Mouse (Mus musculus): ENCODE results near the gene Agtr1a. TPM values are rescaled to one million over a fixed set of nuclear protein-coding genes. Genes with fewer than 3 reads are reported as not detected.

Gene Agtr1a
- total and polyA plus RNA-seq, 2 experiments from 2014 or later: 0.94 to 1.8 TPM

DNA sequence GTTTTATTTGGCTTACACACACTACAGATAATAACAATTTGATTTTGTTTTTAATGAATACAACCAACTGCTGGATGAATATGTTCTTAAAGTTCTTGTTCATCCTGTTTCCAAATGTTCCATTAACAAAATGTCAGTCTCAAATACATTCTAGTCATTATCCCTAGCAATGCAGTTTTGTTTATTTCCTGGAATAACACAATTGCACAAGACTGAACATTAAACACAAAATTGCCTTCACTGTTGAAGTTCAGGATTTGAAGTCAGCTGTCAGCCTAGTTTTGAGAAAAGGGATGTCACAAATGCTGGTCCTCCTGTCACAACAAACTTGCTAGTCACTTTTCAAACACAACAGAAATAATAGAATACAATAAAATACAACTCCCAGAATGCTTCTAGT, 12.1 kb downstream of the Agtr1a start:
- H3K9ac ChIP-seq: no peak overlapping the region
- no peaks in the 10 kb centered on the region for H3K4me1 ChIP-seq (ENCODE audit: insufficient read depth)
- H3K4me3 ChIP-seq (ENCODE audit: low read depth, low read length): no peak overlapping the region
- DNase-seq (no peak), ATAC-seq (no peak)
- H3K9me3 ChIP-seq (ENCODE audit: low read length): no peaks in the 10 kb centered on the region
- no peaks in the 10 kb centered on the region for H3K27me3 ChIP-seq (ENCODE audit: insufficient read depth, low read length)
- no peaks in the 10 kb centered on the region for H3K36me3 ChIP-seq (ENCODE audit: insufficient read depth)
- H3K4me2 ChIP-seq (ENCODE audit: low read depth): no peak overlapping the region
- no peak overlapping the region for H3K27ac ChIP-seq (ENCODE audit: low read depth, low read length)
- no peak for TF ChIP-seq CTCF (IDR thresholded peaks at IDR 0.05; ENCODE audit: low read depth)

DNA sequence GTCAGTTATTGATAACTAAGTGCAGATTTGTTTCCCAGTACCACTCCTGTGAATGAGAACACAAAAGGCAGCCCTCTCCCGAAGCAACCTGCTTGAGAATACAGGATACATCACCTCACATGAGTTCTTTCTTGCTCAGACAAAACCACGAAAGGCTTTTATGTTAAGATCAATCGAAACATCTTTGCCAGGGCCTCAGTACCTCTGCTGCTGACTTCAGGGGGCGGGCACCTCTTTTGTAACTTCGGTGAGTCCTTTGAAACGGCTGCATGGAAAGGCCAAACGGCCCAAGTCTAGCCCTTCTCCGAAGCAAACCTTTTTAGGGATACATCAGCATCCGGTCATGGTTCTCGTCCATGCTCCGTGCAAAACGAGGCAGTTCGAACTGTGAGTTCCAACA, 15.7 kb downstream of the Agtr1a start:
- WGBS: 37% methylated on average over 13 of the region's 13 CpGs
- no peak overlapping the region for H3K4me2 ChIP-seq (ENCODE audit: low read depth)

DNA sequence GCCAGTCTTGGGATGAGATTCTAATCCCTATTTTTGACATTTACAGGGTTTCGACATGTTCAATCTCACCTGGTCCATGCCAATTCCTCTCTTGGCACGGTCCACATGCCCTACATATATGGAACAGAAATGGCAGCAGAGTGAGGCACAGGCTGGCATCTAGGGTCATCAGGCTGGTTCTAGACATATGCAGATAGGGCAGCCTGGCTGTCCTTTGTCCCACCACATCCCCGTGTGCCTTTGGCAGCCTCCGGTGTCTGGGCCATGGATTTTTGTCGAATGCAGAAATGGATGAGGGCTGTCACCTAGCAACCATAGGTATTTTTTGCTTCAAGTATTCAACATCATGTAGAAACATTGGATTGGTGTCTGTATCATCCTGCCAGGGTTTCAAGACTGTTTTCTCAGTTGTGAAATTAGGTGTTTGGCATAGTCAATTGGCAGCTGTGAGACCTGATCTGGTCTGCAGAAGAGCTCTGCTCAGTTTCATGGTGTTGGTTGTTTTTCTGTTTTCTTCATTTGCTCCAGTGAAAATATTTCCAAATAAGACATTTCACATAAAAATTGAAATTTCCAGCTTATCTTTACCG, 18.8 kb downstream of the Agtr1a start:
- Histone ChIP-seq H3K4me1 (ENCODE audit: insufficient read depth) (no peaks in the 10 kb centered on the region), H3K27me3 (ENCODE audit: insufficient read depth, low read length) (no peaks in the 10 kb centered on the region), H3K4me2 (ENCODE audit: low read depth) (no peak overlapping the region), H3K36me3 (ENCODE audit: insufficient read depth) (no peaks in the 10 kb centered on the region), H3K9me3 (ENCODE audit: low read length) (no peaks in the 10 kb centered on the region), H3K27ac (ENCODE audit: low read depth, low read length) (no peak overlapping the region), H3K4me3 (ENCODE audit: low read depth, low read length) (no peak overlapping the region), H3K9ac (no peak overlapping the region)
- ATAC-seq (no peak), DNase-seq (peak; percentile 6)
- WGBS: 77% methylated on average over 6 of the region's 6 CpGs
- no peak for TF ChIP-seq CTCF (IDR thresholded peaks at IDR 0.05; ENCODE audit: low read depth)

More for the DNA sequence above, 15.7 kb downstream of the Agtr1a start:
- no peaks in the 10 kb centered on the region for H3K4me1 ChIP-seq (ENCODE audit: insufficient read depth)
- DNase-seq (no peak), ATAC-seq (no peak)
- H3K4me3 ChIP-seq (ENCODE audit: low read depth, low read length): no peak overlapping the region
- TF ChIP-seq CTCF (IDR thresholded peaks at IDR 0.05; ENCODE audit: low read depth): no peak
- H3K27ac ChIP-seq (ENCODE audit: low read depth, low read length): no peak overlapping the region
- no peaks in the 10 kb centered on the region for H3K27me3 ChIP-seq (ENCODE audit: insufficient read depth, low read length)
- H3K9ac ChIP-seq: no peak overlapping the region
- no peaks in the 10 kb centered on the region for H3K36me3 ChIP-seq (ENCODE audit: insufficient read depth)
- no peaks in the 10 kb centered on the region for H3K9me3 ChIP-seq (ENCODE audit: low read length)

DNA sequence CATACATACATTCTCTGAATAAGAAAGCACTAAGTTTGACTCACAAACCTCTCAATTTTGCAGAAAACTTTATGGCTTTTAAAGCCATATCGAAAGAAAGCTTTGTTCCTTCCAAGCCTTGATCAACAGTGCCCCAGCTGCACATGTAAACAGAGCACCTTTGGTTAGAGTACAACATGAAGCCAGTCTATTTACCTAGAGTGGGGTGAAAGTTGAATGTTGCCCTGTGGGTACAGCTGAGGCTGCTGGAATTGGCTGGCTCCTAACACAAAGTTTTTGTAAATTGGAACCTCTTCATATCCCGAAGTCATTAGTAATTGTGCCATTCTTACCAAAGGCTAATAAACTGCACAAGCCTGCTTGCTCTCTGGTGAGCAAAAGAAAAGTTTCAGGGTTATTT, 19.7 kb downstream of the Agtr1a start:
- no peak for TF ChIP-seq CTCF (IDR thresholded peaks at IDR 0.05; ENCODE audit: low read depth)
- Histone ChIP-seq H3K36me3 (ENCODE audit: insufficient read depth) (no peaks in the 10 kb centered on the region), H3K4me2 (ENCODE audit: low read depth) (no peak overlapping the region), H3K9me3 (ENCODE audit: low read length) (no peaks in the 10 kb centered on the region), H3K9ac (no peak overlapping the region), H3K27ac (ENCODE audit: low read depth, low read length) (no peak overlapping the region), H3K4me3 (ENCODE audit: low read depth, low read length) (no peak overlapping the region), H3K27me3 (ENCODE audit: insufficient read depth, low read length) (no peaks in the 10 kb centered on the region), H3K4me1 (ENCODE audit: insufficient read depth) (no peaks in the 10 kb centered on the region)
- ATAC-seq (no peak), DNase-seq (no peak)
- WGBS: 88% methylated on average over 2 of the region's 2 CpGs

DNA sequence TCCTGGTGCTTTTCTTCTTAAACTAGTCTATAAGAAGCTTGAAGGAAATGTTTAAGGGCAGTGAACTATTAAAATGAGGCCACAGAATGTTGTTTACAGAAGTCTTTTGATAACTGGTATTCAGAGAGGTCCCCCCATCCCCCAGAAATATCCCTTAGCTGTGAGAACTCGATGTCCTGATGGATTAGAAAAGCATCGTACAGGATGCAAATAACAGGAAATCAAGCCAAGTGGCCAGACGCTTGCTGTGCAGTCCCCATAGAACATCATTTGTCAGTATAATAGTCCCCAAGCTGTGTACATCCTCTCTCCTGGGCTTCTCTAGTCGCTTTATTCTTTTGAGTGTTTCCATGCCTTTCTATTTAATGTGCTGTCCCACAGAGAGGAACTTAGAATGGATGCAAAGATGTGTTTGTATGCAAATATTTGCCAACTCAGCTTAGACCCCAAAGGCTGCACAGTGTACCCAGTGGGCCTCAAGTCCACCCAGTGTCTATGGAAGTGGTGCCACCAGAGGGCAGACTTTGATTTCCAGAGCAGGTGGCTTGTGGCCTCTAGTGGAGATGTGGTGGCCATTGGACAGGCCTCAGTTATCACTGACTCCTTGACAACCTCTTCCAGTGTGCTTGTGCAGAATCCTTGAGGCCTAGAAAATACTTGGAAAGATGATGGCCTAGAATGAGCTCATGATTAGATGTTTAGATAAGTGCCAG, 22.4 kb downstream of the Agtr1a start:
- no peak overlapping the region for H3K4me3 ChIP-seq (ENCODE audit: low read depth, low read length)
- H3K27me3 ChIP-seq (ENCODE audit: insufficient read depth, low read length): no peaks in the 10 kb centered on the region
- H3K36me3 ChIP-seq (ENCODE audit: insufficient read depth): no peaks in the 10 kb centered on the region
- 55% methylated on average over 4 of the region's 4 CpGs for WGBS
- H3K4me1 ChIP-seq (ENCODE audit: insufficient read depth): no peaks in the 10 kb centered on the region
- DNase-seq: no peak
- H3K27ac ChIP-seq (ENCODE audit: low read depth, low read length): no peak overlapping the region
- no peak for ATAC-seq
- H3K9me3 ChIP-seq (ENCODE audit: low read length): no peaks in the 10 kb centered on the region
- H3K9ac ChIP-seq: no peak overlapping the region
- no peak for TF ChIP-seq CTCF (IDR thresholded peaks at IDR 0.05; ENCODE audit: low read depth)
- no peak overlapping the region for H3K4me2 ChIP-seq (ENCODE audit: low read depth)

DNA sequence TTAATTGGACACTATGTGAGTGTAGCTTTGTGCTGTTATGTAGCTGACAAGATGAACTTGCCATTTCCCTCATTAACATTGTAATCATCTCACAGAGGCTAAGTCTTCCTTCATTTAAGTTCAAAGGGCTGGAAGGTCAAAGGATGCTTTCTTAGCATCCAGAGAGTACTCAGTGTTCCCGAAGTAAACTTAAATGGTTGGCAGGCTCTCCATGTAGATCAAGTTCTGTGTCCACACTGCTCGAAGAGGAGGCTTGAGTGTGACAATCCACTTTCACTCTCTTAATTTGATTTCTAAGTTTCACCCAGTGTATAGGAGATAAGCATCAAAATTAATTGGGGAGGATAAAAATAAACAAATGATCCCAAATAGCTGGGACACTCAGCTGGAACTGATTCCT, 23.6 kb downstream of the Agtr1a start:
- Histone ChIP-seq H3K4me2 (ENCODE audit: low read depth) (no peak overlapping the region), H3K9me3 (ENCODE audit: low read length) (no peaks in the 10 kb centered on the region), H3K27ac (ENCODE audit: low read depth, low read length) (no peak overlapping the region), H3K36me3 (ENCODE audit: insufficient read depth) (no peaks in the 10 kb centered on the region), H3K9ac (no peak overlapping the region), H3K4me1 (ENCODE audit: insufficient read depth) (no peaks in the 10 kb centered on the region), H3K4me3 (ENCODE audit: low read depth, low read length) (no peak overlapping the region), H3K27me3 (ENCODE audit: insufficient read depth, low read length) (no peaks in the 10 kb centered on the region)
- WGBS: 59% methylated on average over 2 of the region's 2 CpGs
- TF ChIP-seq CTCF (IDR thresholded peaks at IDR 0.05; ENCODE audit: low read depth): no peak
- ATAC-seq (no peak), DNase-seq (no peak)

DNA sequence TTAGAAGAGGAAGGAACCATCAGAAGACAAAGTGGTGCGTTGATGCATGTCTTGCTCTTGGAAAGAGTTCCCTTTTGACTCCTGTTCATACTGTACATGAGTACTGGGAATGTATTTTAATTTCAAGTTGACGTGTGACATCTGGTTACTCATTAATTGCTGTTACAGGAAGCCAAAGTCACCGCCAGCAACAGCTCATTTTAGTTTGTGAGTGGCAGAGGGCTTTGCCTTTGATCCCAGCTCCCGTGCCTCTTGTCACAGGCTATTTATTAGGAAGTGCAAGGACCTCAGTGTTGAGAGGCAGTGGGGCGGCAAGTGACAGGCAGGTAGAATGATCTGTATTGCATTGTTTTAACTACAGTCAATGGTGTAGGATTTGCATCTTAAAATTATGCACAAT, 24.8 kb downstream of the Agtr1a start:
- peak; percentile 32 for ATAC-seq
- 26% methylated on average over 5 of the region's 5 CpGs for WGBS
- no peaks in the 10 kb centered on the region for H3K4me1 ChIP-seq (ENCODE audit: insufficient read depth)
- no peak overlapping the region for H3K27ac ChIP-seq (ENCODE audit: low read depth, low read length)
- H3K9me3 ChIP-seq (ENCODE audit: low read length): no peaks in the 10 kb centered on the region
- DNase-seq: peak; percentile 3
- H3K4me3 ChIP-seq (ENCODE audit: low read depth, low read length): no peak overlapping the region
- no peak overlapping the region for H3K4me2 ChIP-seq (ENCODE audit: low read depth)
- H3K27me3 ChIP-seq (ENCODE audit: insufficient read depth, low read length): no peaks in the 10 kb centered on the region
- no peaks in the 10 kb centered on the region for H3K36me3 ChIP-seq (ENCODE audit: insufficient read depth)
- no peak overlapping the region for H3K9ac ChIP-seq
- TF ChIP-seq CTCF (IDR thresholded peaks at IDR 0.05; ENCODE audit: low read depth): no peak
